Mouse (Mus musculus) neural tube, embryonic 11.5 days (tissue): ENCODE measurements around the gene Dvl2. TPM values are rescaled to one million over a fixed set of nuclear protein-coding genes. Genes with fewer than 3 reads are reported as not detected.
A peak's percentile ranks its signal among the peaks of the same experiment; 100 is the strongest.

Source experiments
- ATAC-seq: fragments of 200-750 bp; cut with Nextera tagmentation; 2 replicates; pipeline ENCODE4 v1.8.0; 2017; ENCODE audit warnings: moderate number of reproducible peaks, mild to moderate bottlenecking, moderate TSS enrichment, moderate library complexity; ENCODE audit not compliant: insufficient read depth, low FRiP score, low TSS enrichment
- DNase-seq: peaks from one replicate; pipeline ENCODE4 v3.0.0-alpha.2; 2015; ENCODE audit warnings: low spot score
- H3K27ac ChIP-seq: fragments of 300-500 bp; sonication (generic); 2 replicates; pipeline ENCODE4 v1.5.1; 2014; ENCODE audit warnings: low read depth, mild to moderate bottlenecking, low read length
- H3K27me3 ChIP-seq: fragments of 300-500 bp; sonication (generic); 2 replicates; pipeline ENCODE4 v1.6.1; 2014; ENCODE audit warnings: mild to moderate bottlenecking, low read length, mixed read lengths; ENCODE audit not compliant: control insufficient read depth, insufficient read depth
- H3K36me3 ChIP-seq: fragments of 300-500 bp; sonication (generic); 2 replicates; pipeline ENCODE4 v1.6.1; 2014; ENCODE audit warnings: mild to moderate bottlenecking, low read length, moderate library complexity, mixed read lengths; ENCODE audit not compliant: control insufficient read depth, insufficient read depth
- H3K4me1 ChIP-seq: fragments of 300-500 bp; sonication (generic); 2 replicates; pipeline ENCODE4 v1.6.1; 2014; ENCODE audit warnings: low read length, mixed read lengths; ENCODE audit not compliant: control insufficient read depth, insufficient read depth
- H3K4me2 ChIP-seq: fragments of 300-500 bp; sonication (generic); 2 replicates; pipeline ENCODE4 v1.6.1; 2014; ENCODE audit warnings: low read depth, mild to moderate bottlenecking, moderate library complexity
- H3K4me3 ChIP-seq: fragments of 300-500 bp; sonication (generic); 2 replicates; pipeline ENCODE4 v1.5.1; 2014; ENCODE audit warnings: low read depth, low read length
- H3K9ac ChIP-seq: fragments of 300-500 bp; sonication (generic); 2 replicates; pipeline ENCODE4 v1.6.1; 2014; ENCODE audit warnings: mild to moderate bottlenecking, low read length
- H3K9me3 ChIP-seq: fragments of 300-500 bp; sonication (generic); 2 replicates; pipeline ENCODE4 v1.6.1; 2016; ENCODE audit warnings: low read length; ENCODE audit not compliant: control insufficient read depth
- WGBS: fragments of 180-500 bp; shearing (Covaris S2); extraction: QIAGEN DNeasy Blood & Tissue Kit; methylation state at CpG from one replicate; pipeline ENCODE4 v1.1.7; 2014; 5-methylcytosine and 5-hydroxymethylcytosine counted together
- polyA plus RNA-seq: library from polyadenylated mRNA; unstranded; fragments of >200 nt; fragmentation: Nextera tagmentation; extraction: Ambion mirVana; gene quantifications from 2 replicates; pipeline ENCODE4 v1.2.1, GENCODE M21; 2014

Dvl2 gene
- polyA plus RNA-seq, 1 experiment from 2014 or later = 39.0 TPM

- WGBS = 20% methylated on average over 6 of the region's 6 CpGs
- Histone ChIP-seq H3K9me3 (no peaks in the 10 kb centered on the region), H3K27me3 (no peaks in the 10 kb centered on the region), H3K4me2 (peak overlapping the region; percentile 60), H3K4me1 (peaks cover 46% of the 10 kb centered on the region), H3K27ac (peak overlapping the region; percentile 6; the same call in 1 of the 2 replicates), H3K4me3 (peak overlapping the region; percentile 35), H3K9ac (peak overlapping the region; percentile 44), H3K36me3 (no peaks in the 10 kb centered on the region)
- DNase-seq (no peak), ATAC-seq (no peak)
Measured at GRCm38 (mm10) chr11:70024151-70024514, 23.7 kb downstream of the Dvl2 start.

- H3K36me3 ChIP-seq = peaks cover 8% of the 10 kb centered on the region
- ATAC-seq (no peak), DNase-seq (peak; percentile 47)
- H3K4me2 ChIP-seq = peak overlapping the region; percentile 41
- peaks cover 54% of the 10 kb centered on the region for H3K4me1 ChIP-seq
- peak overlapping the region; percentile 25 for H3K4me3 ChIP-seq
- no peaks in the 10 kb centered on the region for H3K9me3 ChIP-seq
- H3K27ac ChIP-seq = 0 out of 2 replicates have a peak overlapping the region, but pooled peaks have one; percentile 23
- H3K9ac ChIP-seq = peak overlapping the region; percentile 39
- 0% methylated on average over 19 of the region's 19 CpGs for WGBS
- no peaks in the 10 kb centered on the region for H3K27me3 ChIP-seq
Measured at GRCm38 (mm10) chr11:70026689-70027088, 26.3 kb downstream of the Dvl2 start.

GRCm38 (mm10) chr11:70027397-70027796 lies 27.0 kb downstream of the Dvl2 start:
- Histone ChIP-seq H3K4me1 (peaks cover 50% of the 10 kb centered on the region), H3K4me3 (peak overlapping the region; percentile 25), H3K9ac (no peak overlapping the region; the same call in 1 of the 2 replicates), H3K9me3 (no peaks in the 10 kb centered on the region), H3K27ac (peak overlapping the region; percentile 15; the same call in 1 of the 2 replicates), H3K27me3 (no peaks in the 10 kb centered on the region), H3K4me2 (peak overlapping the region; percentile 62), H3K36me3 (peaks cover 8% of the 10 kb centered on the region)
- ATAC-seq = no peak
- WGBS = 35% methylated on average over 9 of the region's 9 CpGs
- no peak for DNase-seq

- 28% methylated on average over 12 of the region's 12 CpGs for WGBS
- H3K4me3 ChIP-seq = peak overlapping the region; percentile 27
- H3K4me1 ChIP-seq = peaks cover 45% of the 10 kb centered on the region
- H3K4me2 ChIP-seq = peak overlapping the region; percentile 62
- H3K27me3 ChIP-seq = no peaks in the 10 kb centered on the region
- H3K27ac ChIP-seq = peak overlapping the region; percentile 77
- peak overlapping the region; percentile 35; the same call in 1 of the 2 replicates for H3K9ac ChIP-seq
- H3K36me3 ChIP-seq = peaks cover 8% of the 10 kb centered on the region
- ATAC-seq = peak; percentile 17; the same call in 1 of the 2 replicates
- DNase-seq = no peak
- no peaks in the 10 kb centered on the region for H3K9me3 ChIP-seq
Measured at GRCm38 (mm10) chr11:70028401-70029129, 28.2 kb downstream of the Dvl2 start.

GRCm38 (mm10) chr11:70029130-70029801 lies 28.9 kb downstream of the Dvl2 start:
- H3K36me3 ChIP-seq = peaks cover 8% of the 10 kb centered on the region
- H3K4me2 ChIP-seq = peak overlapping the region; percentile 62
- H3K27me3 ChIP-seq = no peaks in the 10 kb centered on the region
- no peaks in the 10 kb centered on the region for H3K9me3 ChIP-seq
- peak overlapping the region; percentile 35; the same call in 1 of the 2 replicates for H3K9ac ChIP-seq
- peak overlapping the region; percentile 27 for H3K4me3 ChIP-seq
- H3K27ac ChIP-seq = peak overlapping the region; percentile 77
- WGBS = under 1% methylated on average over 20 of the region's 20 CpGs
- DNase-seq (peak; percentile 97), ATAC-seq (peak; percentile 95)
- H3K4me1 ChIP-seq = peaks cover 41% of the 10 kb centered on the region

GRCm38 (mm10) chr11:70029829-70030550 lies 29.6 kb downstream of the Dvl2 start:
- Histone ChIP-seq H3K9me3 (no peaks in the 10 kb centered on the region), H3K27me3 (no peaks in the 10 kb centered on the region), H3K4me1 (peaks cover 39% of the 10 kb centered on the region), H3K9ac (peak overlapping the region; percentile 35; the same call in 1 of the 2 replicates), H3K36me3 (peaks cover 8% of the 10 kb centered on the region), H3K27ac (peak overlapping the region; percentile 77), H3K4me2 (peak overlapping the region; percentile 62), H3K4me3 (peak overlapping the region; percentile 27)
- ATAC-seq (peak; percentile 42), DNase-seq (no peak)
- WGBS = 35% methylated on average over 11 of the region's 11 CpGs

GRCm38 (mm10) chr11:70030651-70031320 lies 30.4 kb downstream of the Dvl2 start:
- WGBS = 94% methylated on average over 28 of the region's 28 CpGs
- H3K4me2 ChIP-seq = peak overlapping the region; percentile 62; the same call in 1 of the 2 replicates
- peak overlapping the region; percentile 35; the same call in 1 of the 2 replicates for H3K9ac ChIP-seq
- no peaks in the 10 kb centered on the region for H3K9me3 ChIP-seq
- H3K4me1 ChIP-seq = peaks cover 38% of the 10 kb centered on the region
- H3K27ac ChIP-seq = peak overlapping the region; percentile 77
- no peaks in the 10 kb centered on the region for H3K27me3 ChIP-seq
- DNase-seq = no peak
- peaks cover 8% of the 10 kb centered on the region for H3K36me3 ChIP-seq
- peak overlapping the region; percentile 27; the same call in 1 of the 2 replicates for H3K4me3 ChIP-seq
- ATAC-seq = no peak

GRCm38 (mm10) chr11:70031321-70031670 lies 30.9 kb downstream of the Dvl2 start:
- no peaks in the 10 kb centered on the region for H3K27me3 ChIP-seq
- H3K4me3 ChIP-seq = no peak overlapping the region
- no peak overlapping the region for H3K9ac ChIP-seq
- no peak overlapping the region for H3K4me2 ChIP-seq
- peaks cover 8% of the 10 kb centered on the region for H3K36me3 ChIP-seq
- no peak for DNase-seq
- no peak for ATAC-seq
- H3K4me1 ChIP-seq = peaks cover 33% of the 10 kb centered on the region
- 96% methylated on average over 11 of the region's 11 CpGs for WGBS
- H3K9me3 ChIP-seq = no peaks in the 10 kb centered on the region
- H3K27ac ChIP-seq = no peak overlapping the region
